Mouse (Mus musculus): ENCODE measurements around the gene Ccdc114. TPM values are rescaled to one million over a fixed set of nuclear protein-coding genes. Genes with fewer than 3 reads are reported as not detected.

The Ccdc114 gene
- polyA plus RNA-seq, 1 experiment from 2014 or later = 8.9 TPM

GRCm38 (mm10) chr7:45974512-45974911, 50.6 kb downstream of the Ccdc114 start:
- ATAC-seq (peak; percentile 43; the same call in 1 of the 2 replicates), DNase-seq (ENCODE audit: low spot score) (peak; percentile 24)
- H3K4me3 ChIP-seq (ENCODE audit: low read depth, low read length) = no peak overlapping the region
- no peak overlapping the region for H3K4me2 ChIP-seq (replicated peaks; ENCODE audit: low read depth, low read length)
- no peaks in the 10 kb centered on the region for H3K4me1 ChIP-seq (ENCODE audit: insufficient read depth, low read depth, low read length)
- no peak overlapping the region for H3K27ac ChIP-seq (ENCODE audit: low read length)
- TF ChIP-seq EP300 (IDR thresholded peaks at IDR 0.05) = no peak
- peak; percentile 16; the same call in 1 of the 2 replicates for TF ChIP-seq CTCF (IDR thresholded peaks at IDR 0.05)
- no peaks in the 10 kb centered on the region for H3K27me3 ChIP-seq (replicated peaks; ENCODE audit: insufficient read depth, low read length)
- no peaks in the 10 kb centered on the region for H3K36me3 ChIP-seq (ENCODE audit: insufficient read depth, low read length)
- H3K9ac ChIP-seq (replicated peaks; ENCODE audit: low read depth) = no peak overlapping the region
- 58% methylated on average over 6 of the region's 6 CpGs for WGBS
- H3K9me3 ChIP-seq (ENCODE audit: low read length) = no peaks in the 10 kb centered on the region

GRCm38 (mm10) chr7:45981612-45982011, 57.7 kb downstream of the Ccdc114 start:
- Histone ChIP-seq H3K36me3 (ENCODE audit: insufficient read depth, low read length) (no peaks in the 10 kb centered on the region), H3K27me3 (replicated peaks; ENCODE audit: insufficient read depth, low read length) (no peaks in the 10 kb centered on the region), H3K27ac (ENCODE audit: low read length) (no peak overlapping the region), H3K4me3 (ENCODE audit: low read depth, low read length) (no peak overlapping the region), H3K9ac (replicated peaks; ENCODE audit: low read depth) (no peak overlapping the region), H3K4me2 (replicated peaks; ENCODE audit: low read depth, low read length) (no peak overlapping the region), H3K4me1 (ENCODE audit: insufficient read depth, low read depth, low read length) (no peaks in the 10 kb centered on the region), H3K9me3 (ENCODE audit: low read length) (no peaks in the 10 kb centered on the region)
- DNase-seq (ENCODE audit: low spot score) = no peak
- no peak for ATAC-seq
- 76% methylated on average over 5 of the region's 5 CpGs for WGBS
- no peak for TF ChIP-seq EP300 (IDR thresholded peaks at IDR 0.05)
- no peak for TF ChIP-seq CTCF (IDR thresholded peaks at IDR 0.05)

- Histone ChIP-seq H3K9me3 (ENCODE audit: low read length) (no peaks in the 10 kb centered on the region), H3K4me2 (replicated peaks; ENCODE audit: low read depth, low read length) (no peak overlapping the region), H3K4me3 (ENCODE audit: low read depth, low read length) (no peak overlapping the region), H3K36me3 (ENCODE audit: insufficient read depth, low read length) (no peaks in the 10 kb centered on the region), H3K27ac (ENCODE audit: low read length) (no peak overlapping the region), H3K27me3 (replicated peaks; ENCODE audit: insufficient read depth, low read length) (no peaks in the 10 kb centered on the region), H3K9ac (replicated peaks; ENCODE audit: low read depth) (no peak overlapping the region), H3K4me1 (ENCODE audit: insufficient read depth, low read depth, low read length) (no peaks in the 10 kb centered on the region)
- ATAC-seq (no peak), DNase-seq (ENCODE audit: low spot score) (no peak)
- TF ChIP-seq CTCF (IDR thresholded peaks at IDR 0.05) = no peak
- WGBS = 71% methylated on average over 6 of the region's 6 CpGs
Observed at GRCm38 (mm10) chr7:45986893-45987292, 63.0 kb downstream of the Ccdc114 start.

- no peaks in the 10 kb centered on the region for H3K4me1 ChIP-seq (ENCODE audit: insufficient read depth, low read depth, low read length)
- H3K4me2 ChIP-seq (replicated peaks; ENCODE audit: low read depth, low read length) = no peak overlapping the region
- ATAC-seq (no peak), DNase-seq (ENCODE audit: low spot score) (no peak)
- no peak overlapping the region for H3K9ac ChIP-seq (replicated peaks; ENCODE audit: low read depth)
- TF ChIP-seq CTCF (IDR thresholded peaks at IDR 0.05) (no peak), EP300 (IDR thresholded peaks at IDR 0.05) (no peak)
- 82% methylated on average over 1 of the region's 1 CpGs for WGBS
- H3K27me3 ChIP-seq (replicated peaks; ENCODE audit: insufficient read depth, low read length) = no peaks in the 10 kb centered on the region
- H3K4me3 ChIP-seq (ENCODE audit: low read depth, low read length) = no peak overlapping the region
- H3K27ac ChIP-seq (ENCODE audit: low read length) = no peak overlapping the region
- H3K36me3 ChIP-seq (ENCODE audit: insufficient read depth, low read length) = no peaks in the 10 kb centered on the region
- no peaks in the 10 kb centered on the region for H3K9me3 ChIP-seq (ENCODE audit: low read length)
Observed at GRCm38 (mm10) chr7:45988344-45988743, 64.5 kb downstream of the Ccdc114 start.

- 66% methylated on average over 8 of the region's 8 CpGs for WGBS
- ATAC-seq = no peak
- no peaks in the 10 kb centered on the region for H3K4me1 ChIP-seq (ENCODE audit: insufficient read depth, low read depth, low read length)
Observed at GRCm38 (mm10) chr7:45992470-45992869, 68.6 kb downstream of the Ccdc114 start.

More at GRCm38 (mm10) chr7:45992470-45992869, 68.6 kb downstream of the Ccdc114 start:
- no peaks in the 10 kb centered on the region for H3K36me3 ChIP-seq (ENCODE audit: insufficient read depth, low read length)
- no peaks in the 10 kb centered on the region for H3K27me3 ChIP-seq (replicated peaks; ENCODE audit: insufficient read depth, low read length)
- H3K27ac ChIP-seq (ENCODE audit: low read length) = no peak overlapping the region
- TF ChIP-seq EP300 (IDR thresholded peaks at IDR 0.05) (no peak), CTCF (IDR thresholded peaks at IDR 0.05) (no peak)
- no peaks in the 10 kb centered on the region for H3K9me3 ChIP-seq (ENCODE audit: low read length)
- H3K4me2 ChIP-seq (replicated peaks; ENCODE audit: low read depth, low read length) = no peak overlapping the region
- no peak overlapping the region for H3K9ac ChIP-seq (replicated peaks; ENCODE audit: low read depth)
- peak; percentile 10 for DNase-seq (ENCODE audit: low spot score)
- no peak overlapping the region for H3K4me3 ChIP-seq (ENCODE audit: low read depth, low read length)

Other genes starting within 250 kb of the Ccdc114 start
- 2.4 TPM in 2 replicates for gene Ntn5, start 240.1 kb upstream of the Ccdc114 start, polyA plus RNA-seq (2015; fragmentation: Nextera tagmentation; extraction: Ambion mirVana)
- gene Sec1, start 229.7 kb upstream of the Ccdc114 start, polyA plus RNA-seq (2015; fragmentation: Nextera tagmentation; extraction: Ambion mirVana) = 1.0 and 2.0 TPM in 2 replicates
- gene Car11, start 224.2 kb upstream of the Ccdc114 start, polyA plus RNA-seq (2015; fragmentation: Nextera tagmentation; extraction: Ambion mirVana) = 1.5 and 2.4 TPM in 2 replicates
- gene Dbp, start 219.0 kb upstream of the Ccdc114 start, polyA plus RNA-seq (2015; fragmentation: Nextera tagmentation; extraction: Ambion mirVana) = 6.8 and 9.4 TPM in 2 replicates
- 720 and 782 TPM in 2 replicates for gene Rpl18, start 208.6 kb upstream of the Ccdc114 start, polyA plus RNA-seq (2015; fragmentation: Nextera tagmentation; extraction: Ambion mirVana)
- gene Sphk2, start 206.1 kb upstream of the Ccdc114 start, polyA plus RNA-seq (2015; fragmentation: Nextera tagmentation; extraction: Ambion mirVana) = 17.9 and 18.2 TPM in 2 replicates
- 1.7 and 2.3 TPM in 2 replicates for gene Fam83e, start 202.9 kb upstream of the Ccdc114 start, polyA plus RNA-seq (2015; fragmentation: Nextera tagmentation; extraction: Ambion mirVana)
- not detected in 2 replicates for gene Spaca4, start 198.3 kb upstream of the Ccdc114 start, polyA plus RNA-seq (2015; fragmentation: Nextera tagmentation; extraction: Ambion mirVana)
- 0.10 and 0.11 TPM in 2 replicates for gene Lmtk3, start 140.3 kb upstream of the Ccdc114 start, polyA plus RNA-seq (2015; fragmentation: Nextera tagmentation; extraction: Ambion mirVana)
- gene Sult2b1, start 139.4 kb upstream of the Ccdc114 start, polyA plus RNA-seq (2015; fragmentation: Nextera tagmentation; extraction: Ambion mirVana) = 3.2 and 3.7 TPM in 2 replicates
- 105 and 113 TPM in 2 replicates for gene Cyth2, start 109.5 kb upstream of the Ccdc114 start, polyA plus RNA-seq (2015; fragmentation: Nextera tagmentation; extraction: Ambion mirVana)
- 0.20 and 0.35 TPM in 2 replicates for gene Kcnj14, start 99.3 kb upstream of the Ccdc114 start, polyA plus RNA-seq (2015; fragmentation: Nextera tagmentation; extraction: Ambion mirVana)
- gene Grwd1, start 93.1 kb upstream of the Ccdc114 start, polyA plus RNA-seq (2015; fragmentation: Nextera tagmentation; extraction: Ambion mirVana) = 14.8 and 15.1 TPM in 2 replicates
- gene Kdelr1, start 51.3 kb upstream of the Ccdc114 start, polyA plus RNA-seq (2015; fragmentation: Nextera tagmentation; extraction: Ambion mirVana) = 56.2 and 57.3 TPM in 2 replicates
- gene Grin2d, start 45.7 kb upstream of the Ccdc114 start, polyA plus RNA-seq (2015; fragmentation: Nextera tagmentation; extraction: Ambion mirVana) = 0.62 and 0.75 TPM in 2 replicates
- 0.14 and 0.23 TPM in 2 replicates for gene Syngr4, start 27.4 kb upstream of the Ccdc114 start, polyA plus RNA-seq (2015; fragmentation: Nextera tagmentation; extraction: Ambion mirVana)
- 3.9 and 4.1 TPM in 2 replicates for gene Tmem143, start 27.1 kb upstream of the Ccdc114 start, polyA plus RNA-seq (2015; fragmentation: Nextera tagmentation; extraction: Ambion mirVana)
- 233 and 255 TPM in 2 replicates for gene Emp3, start 2.7 kb upstream of the Ccdc114 start, polyA plus RNA-seq (2015; fragmentation: Nextera tagmentation; extraction: Ambion mirVana)
- 0.26 and 0.37 TPM in 2 replicates for gene Abcc6, start 106.2 kb downstream of the Ccdc114 start, polyA plus RNA-seq (2015; fragmentation: Nextera tagmentation; extraction: Ambion mirVana)
- 17.8 and 18.5 TPM in 2 replicates for gene Nomo1, start 109.6 kb downstream of the Ccdc114 start, polyA plus RNA-seq (2015; fragmentation: Nextera tagmentation; extraction: Ambion mirVana)
- 0.44 and 0.45 TPM in 2 replicates for gene Kcnj11, start 176.7 kb downstream of the Ccdc114 start, polyA plus RNA-seq (2015; fragmentation: Nextera tagmentation; extraction: Ambion mirVana)

All from lung, postnatal 0 days (tissue).